Mouse (Mus musculus) stomach, embryonic 14.5 days (tissue): ENCODE results near the gene Plekha5. TPM values are rescaled to one million over a fixed set of nuclear protein-coding genes. Genes with fewer than 3 reads are reported as not detected.
A peak's percentile ranks its signal among the peaks of the same experiment; 100 is the strongest.

Experiments used
- ATAC-seq: fragments of 200-750 bp; cut with Nextera tagmentation; 2 replicates; pipeline ENCODE4 v1.8.0; 2017; ENCODE audit warnings: low read depth, moderate TSS enrichment; ENCODE audit not compliant: insufficient number of reproducible peaks, insufficient read depth, low FRiP score
- H3K27ac ChIP-seq: fragments of 300-500 bp; sonication (generic); 2 replicates; pipeline ENCODE4 v1.5.1; 2014; ENCODE audit warnings: mild to moderate bottlenecking, low read length, moderate library complexity, mixed read lengths
- H3K27me3 ChIP-seq: fragments of 300-500 bp; sonication (generic); 2 replicates; pipeline ENCODE4 v1.6.1; 2014; ENCODE audit warnings: low read length, control low read depth, mixed read lengths; ENCODE audit not compliant: control insufficient read depth, insufficient read depth
- H3K36me3 ChIP-seq: fragments of 300-500 bp; sonication (generic); 2 replicates; pipeline ENCODE4 v1.6.1; 2014; ENCODE audit warnings: mild to moderate bottlenecking, control low read depth, low read length, moderate library complexity, mixed read lengths; ENCODE audit not compliant: control insufficient read depth, insufficient read depth
- H3K4me1 ChIP-seq: fragments of 300-500 bp; sonication (generic); 2 replicates; pipeline ENCODE4 v1.6.1; 2014; ENCODE audit warnings: low read length, control low read depth, mixed read lengths; ENCODE audit not compliant: control insufficient read depth, insufficient read depth
- H3K4me2 ChIP-seq: fragments of 300-500 bp; sonication (generic); replicated peaks from 2 replicates; pipeline ENCODE4 v1.6.1; 2014; ENCODE audit warnings: low read depth, low read length, control low read depth
- H3K4me3 ChIP-seq: fragments of 300-500 bp; sonication (generic); 2 replicates; pipeline ENCODE4 v1.5.1; 2014; ENCODE audit warnings: low read depth, low read length, control low read depth
- H3K9ac ChIP-seq: fragments of 300-500 bp; sonication (generic); replicated peaks from 2 replicates; pipeline ENCODE4 v1.6.1; 2014; ENCODE audit warnings: low read depth, mild to moderate bottlenecking, control low read depth, low read length, moderate library complexity, mixed read lengths
- H3K9me3 ChIP-seq: fragments of 300-500 bp; sonication (generic); 2 replicates; pipeline ENCODE4 v1.6.1; 2016; ENCODE audit warnings: low read depth, low read length, control low read depth; ENCODE audit not compliant: control insufficient read depth
- WGBS: fragments of 180-500 bp; shearing (Covaris S2); extraction: QIAGEN DNeasy Blood & Tissue Kit; methylation state at CpG from one replicate; pipeline ENCODE4 v1.1.7; 2014; 5-methylcytosine and 5-hydroxymethylcytosine counted together
- polyA plus RNA-seq: library from polyadenylated mRNA; unstranded; fragments of >200 nt; fragmentation: Nextera tagmentation; extraction: Ambion mirVana; gene quantifications from 2 replicates; pipeline ENCODE4 v1.2.1, GENCODE M21; 2014

Plekha5 gene
- polyA plus RNA-seq, 1 experiment from 2014 or later: 67.3 TPM

GRCm38 (mm10) chr6:140548082-140548769 lies 124.4 kb downstream of the Plekha5 start:
- ATAC-seq: peak; percentile 57; the same call in 1 of the 2 replicates
- H3K9me3 ChIP-seq: no peaks in the 10 kb centered on the region
- 54% methylated on average over 5 of the region's 5 CpGs for WGBS

GRCm38 (mm10) chr6:140550741-140551140 lies 126.9 kb downstream of the Plekha5 start:
- H3K9me3 ChIP-seq: no peaks in the 10 kb centered on the region
- 94% methylated on average over 13 of the region's 13 CpGs for WGBS
- H3K36me3 ChIP-seq: peaks cover 26% of the 10 kb centered on the region
- no peak overlapping the region for H3K9ac ChIP-seq
- H3K4me3 ChIP-seq: no peak overlapping the region
- H3K4me1 ChIP-seq: 0 out of 2 replicates have a peak, but pooled peaks cover 3% of the 10 kb centered on the region
- H3K27me3 ChIP-seq: no peaks in the 10 kb centered on the region
- H3K4me2 ChIP-seq: no peak overlapping the region
- ATAC-seq: no peak
- no peak overlapping the region for H3K27ac ChIP-seq

More at GRCm38 (mm10) chr6:140548082-140548769, 124.4 kb downstream of the Plekha5 start:
- Histone ChIP-seq H3K36me3 (peaks cover 31% of the 10 kb centered on the region), H3K27me3 (no peaks in the 10 kb centered on the region), H3K4me3 (no peak overlapping the region), H3K4me2 (no peak overlapping the region), H3K27ac (no peak overlapping the region), H3K9ac (no peak overlapping the region), H3K4me1 (0 out of 2 replicates have a peak, but pooled peaks cover 3% of the 10 kb centered on the region)

- ATAC-seq: no peak
- Histone ChIP-seq H3K4me1 (no peaks in the 10 kb centered on the region), H3K9ac (no peak overlapping the region), H3K36me3 (peaks cover 23% of the 10 kb centered on the region), H3K4me2 (no peak overlapping the region), H3K9me3 (no peaks in the 10 kb centered on the region), H3K27ac (no peak overlapping the region), H3K27me3 (no peaks in the 10 kb centered on the region), H3K4me3 (no peak overlapping the region)
- 69% methylated on average over 4 of the region's 4 CpGs for WGBS
These were observed 130.4 kb downstream of the Plekha5 start for GRCm38 (mm10) chr6:140554261-140554660.

- H3K4me3 ChIP-seq: no peak overlapping the region
- peaks cover 7% of the 10 kb centered on the region for H3K36me3 ChIP-seq
- WGBS: 86% methylated on average over 6 of the region's 6 CpGs
- ATAC-seq: no peak
- H3K27me3 ChIP-seq: no peaks in the 10 kb centered on the region
- H3K4me2 ChIP-seq: no peak overlapping the region
- no peaks in the 10 kb centered on the region for H3K4me1 ChIP-seq
- H3K9ac ChIP-seq: no peak overlapping the region
- no peaks in the 10 kb centered on the region for H3K9me3 ChIP-seq
- H3K27ac ChIP-seq: no peak overlapping the region
These were observed 135.6 kb downstream of the Plekha5 start for GRCm38 (mm10) chr6:140559411-140559810.

GRCm38 (mm10) chr6:140561151-140561916 lies 137.5 kb downstream of the Plekha5 start:
- WGBS: 83% methylated on average over 9 of the region's 9 CpGs
- Histone ChIP-seq H3K27me3 (no peaks in the 10 kb centered on the region), H3K9me3 (no peaks in the 10 kb centered on the region), H3K4me2 (no peak overlapping the region), H3K36me3 (peaks cover 12% of the 10 kb centered on the region), H3K4me1 (no peaks in the 10 kb centered on the region), H3K9ac (no peak overlapping the region), H3K27ac (no peak overlapping the region), H3K4me3 (no peak overlapping the region)
- ATAC-seq: no peak

- no peak for ATAC-seq
- no peak overlapping the region for H3K4me3 ChIP-seq
- no peak overlapping the region for H3K4me2 ChIP-seq
- no peaks in the 10 kb centered on the region for H3K4me1 ChIP-seq
- H3K27ac ChIP-seq: no peak overlapping the region
- H3K9ac ChIP-seq: no peak overlapping the region
- H3K27me3 ChIP-seq: no peaks in the 10 kb centered on the region
- H3K9me3 ChIP-seq: no peaks in the 10 kb centered on the region
- peaks cover 16% of the 10 kb centered on the region for H3K36me3 ChIP-seq
- 90% methylated on average over 9 of the region's 9 CpGs for WGBS
These were observed 138.2 kb downstream of the Plekha5 start for GRCm38 (mm10) chr6:140561917-140562590.

- 71% methylated on average over 2 of the region's 2 CpGs for WGBS
- peaks cover 28% of the 10 kb centered on the region for H3K36me3 ChIP-seq
- no peak for ATAC-seq
These were observed 143.3 kb downstream of the Plekha5 start for GRCm38 (mm10) chr6:140567199-140567598.

GRCm38 (mm10) chr6:140567897-140568296 lies 144.0 kb downstream of the Plekha5 start:
- Histone ChIP-seq H3K9ac (no peak overlapping the region), H3K9me3 (no peaks in the 10 kb centered on the region), H3K27ac (no peak overlapping the region), H3K4me3 (no peak overlapping the region), H3K4me1 (no peaks in the 10 kb centered on the region), H3K4me2 (no peak overlapping the region), H3K36me3 (peaks cover 31% of the 10 kb centered on the region), H3K27me3 (no peaks in the 10 kb centered on the region)
- WGBS: 58% methylated on average over 2 of the region's 2 CpGs
- no peak for ATAC-seq

More at GRCm38 (mm10) chr6:140567199-140567598, 143.3 kb downstream of the Plekha5 start:
- no peaks in the 10 kb centered on the region for H3K4me1 ChIP-seq
- H3K27me3 ChIP-seq: no peaks in the 10 kb centered on the region
- no peak overlapping the region for H3K27ac ChIP-seq
- no peak overlapping the region for H3K9ac ChIP-seq
- no peaks in the 10 kb centered on the region for H3K9me3 ChIP-seq
- no peak overlapping the region for H3K4me2 ChIP-seq
- no peak overlapping the region for H3K4me3 ChIP-seq
